Mouse (Mus musculus) spleen, adult 2 months (tissue): ENCODE results near the gene Vps35.

Source experiments
- CTCF ChIP-seq: fragments of 200-500 bp; IDR thresholded peaks from 2 replicates; pipeline ENCODE4 v1.5.1; 2011; ENCODE audit warnings: mild to moderate bottlenecking, inconsistent platforms; ENCODE audit not compliant: insufficient read depth, insufficient read length, insufficient replicate concordance; ENCODE audit errors: extremely low read depth
- POLR2A ChIP-seq: fragments of 200-500 bp; IDR thresholded peaks from 2 replicates; pipeline ENCODE4 v1.6.1; 2011; ENCODE audit warnings: low read depth, low read length, inconsistent platforms

DNA sequence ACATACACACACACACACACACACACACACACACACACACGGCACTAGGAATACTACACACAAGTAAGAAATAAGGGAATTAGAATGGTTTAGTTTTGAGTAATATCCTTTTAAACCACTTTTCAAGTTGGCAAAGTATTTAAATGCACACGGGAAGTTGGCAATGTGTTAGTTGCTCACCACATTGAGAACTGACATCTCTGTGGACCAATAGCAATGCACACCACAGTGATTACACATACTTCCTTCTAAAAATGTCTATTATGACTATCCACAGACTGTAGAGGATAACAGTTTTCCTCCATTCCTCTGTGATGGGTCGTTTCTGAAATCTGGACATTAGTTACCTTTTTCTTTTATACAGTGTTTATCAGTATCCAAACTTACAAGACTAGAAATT lies 23.5 kb upstream of the Vps35 start:
- TF ChIP-seq CTCF (no peak), POLR2A (no peak)
